Mouse (Mus musculus) cerebellum, adult 2 months (tissue): ENCODE results near the gene Trpv4.

ENCODE experiments used
- CTCF ChIP-seq: fragments of 200-500 bp; IDR thresholded peaks from 2 replicates; pipeline ENCODE4 v1.5.1; 2011; ENCODE audit warnings: low read depth, mild to moderate bottlenecking, control low read depth, low read length, moderate library complexity, borderline replicate concordance; ENCODE audit not compliant: insufficient read depth
- POLR2A ChIP-seq: fragments of 200-500 bp; IDR thresholded peaks from 2 replicates; pipeline ENCODE4 v1.6.1; 2011; ENCODE audit warnings: low read length, control low read depth, borderline replicate concordance; ENCODE audit not compliant: insufficient read depth

GRCm38 (mm10) chr5:114583046-114583445, 75.2 kb downstream of the Trpv4 start:
- TF ChIP-seq CTCF (no peak), POLR2A (no peak)
